Mouse (Mus musculus) liver, adult 2 months (tissue): ENCODE measurements around the gene Babam1. TPM values are rescaled to one million over a fixed set of nuclear protein-coding genes. Genes with fewer than 3 reads are reported as not detected.

Source experiments
- DNase-seq: peaks from one replicate; pipeline ENCODE4 v3.0.0-alpha.2; 2011; ENCODE audit warnings: low read depth, low spot score; ENCODE audit errors: extremely low read depth
- H3K27ac ChIP-seq: fragments of 200-500 bp; replicated peaks from 2 replicates; pipeline ENCODE4 v1.5.1; 2012; ENCODE audit warnings: low read depth, mild to moderate bottlenecking, control low read depth, inconsistent platforms, low read length; ENCODE audit not compliant: insufficient read depth
- H3K27me3 ChIP-seq: fragments of 200-500 bp; 2 replicates; pipeline ENCODE4 v1.6.1; 2012; ENCODE audit warnings: mild to moderate bottlenecking, moderate library complexity, low read length, inconsistent platforms; ENCODE audit not compliant: control insufficient read depth, insufficient read depth
- H3K36me3 ChIP-seq: fragments of 200-500 bp; 2 replicates; pipeline ENCODE4 v1.6.1; 2012; ENCODE audit warnings: low read length, inconsistent platforms; ENCODE audit not compliant: control insufficient read depth, insufficient read depth
- H3K4me1 ChIP-seq: fragments of 200-500 bp; 2 replicates; pipeline ENCODE4 v1.6.1; 2011; ENCODE audit warnings: low read length; ENCODE audit not compliant: control insufficient read depth, insufficient read depth
- H3K4me3 ChIP-seq: fragments of 200-500 bp; 2 replicates; pipeline ENCODE4 v1.5.1; 2011; ENCODE audit warnings: low read depth, mild to moderate bottlenecking, control low read depth, low read length, moderate library complexity; ENCODE audit not compliant: insufficient read depth
- H3K79me2 ChIP-seq: fragments of 200-500 bp; 2 replicates; pipeline ENCODE4 v1.6.1; 2012; ENCODE audit warnings: inconsistent platforms, mild to moderate bottlenecking, low read length, moderate library complexity; ENCODE audit not compliant: control insufficient read depth, insufficient read depth
- H3K9ac ChIP-seq: fragments of 200-500 bp; 2 replicates; pipeline ENCODE4 v1.6.1; 2012; ENCODE audit warnings: low read depth, mild to moderate bottlenecking, control low read depth, inconsistent platforms, low read length
- CTCF ChIP-seq: fragments of 200-500 bp; IDR thresholded peaks from 2 replicates; pipeline ENCODE4 v1.5.1; 2011; ENCODE audit warnings: low read depth, low read length, control low read depth
- POLR2A ChIP-seq: fragments of 200-500 bp; IDR thresholded peaks from 2 replicates; pipeline ENCODE4 v1.6.1; 2011; ENCODE audit warnings: low read length, control low read depth; ENCODE audit not compliant: insufficient read depth; ENCODE audit errors: extremely low read depth
- WGBS: fragments of 180-500 bp; shearing (Covaris S2); methylation state at CpG from one replicate; pipeline ENCODE4 v1.1.7; 2018; 5-methylcytosine and 5-hydroxymethylcytosine counted together
- polyA plus RNA-seq: library from polyadenylated mRNA; depleted of rRNA; stranded (reverse); fragments of >200 nt; gene quantifications from 2 replicates; pipeline ENCODE4 v1.2.3, GENCODE M21; 2012
- total RNA-seq: library from RNA; depleted of rRNA; stranded (reverse); fragments of >200 nt; gene quantifications from 2 replicates; pipeline ENCODE4 v1.2.3, GENCODE M21; 2014

The Babam1 gene
- total and polyA plus RNA-seq, 2 experiments, result 42.7 to 106 TPM

GRCm38 (mm10) chr8:71397701-71398100 is 1.0 kb downstream of the Babam1 start:
- H3K4me1 ChIP-seq, result peaks cover 12% of the 10 kb centered on the region
- H3K9ac ChIP-seq, result no peak overlapping the region
- WGBS, result 86% methylated on average over 12 of the region's 12 CpGs
- H3K36me3 ChIP-seq, result peaks cover 2% of the 10 kb centered on the region; the same call in 1 of the 2 replicates
- no peak for DNase-seq
- TF ChIP-seq POLR2A (no peak), CTCF (no peak)
- peaks cover 10% of the 10 kb centered on the region; the same call in 1 of the 2 replicates for H3K79me2 ChIP-seq
- H3K27ac ChIP-seq, result no peak overlapping the region
- no peaks in the 10 kb centered on the region for H3K27me3 ChIP-seq
- no peak overlapping the region for H3K4me3 ChIP-seq

DNA sequence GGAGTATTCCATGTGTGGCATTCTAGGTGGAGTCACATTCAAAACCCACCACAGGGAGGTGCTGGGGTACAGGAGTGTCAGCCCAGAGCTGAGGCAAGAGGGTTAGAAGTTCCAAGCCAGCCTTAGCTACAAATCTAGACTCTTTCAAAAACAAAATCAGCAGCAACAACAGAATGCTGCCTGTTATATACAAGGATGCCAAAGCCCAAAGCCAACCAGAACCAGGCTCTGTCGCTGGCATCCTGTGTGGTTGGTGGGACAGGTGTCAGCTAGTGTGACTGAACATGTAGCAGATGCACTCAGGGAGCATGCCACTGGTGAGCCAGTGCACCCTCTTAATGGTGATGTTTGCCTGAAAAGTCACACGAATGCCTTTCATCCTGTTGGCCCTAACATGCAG is 4.2 kb downstream of the Babam1 start:
- Histone ChIP-seq H3K4me1 (peaks cover 18% of the 10 kb centered on the region), H3K36me3 (peaks cover 2% of the 10 kb centered on the region; the same call in 1 of the 2 replicates), H3K79me2 (peaks cover 10% of the 10 kb centered on the region; the same call in 1 of the 2 replicates), H3K4me3 (no peak overlapping the region), H3K27me3 (no peaks in the 10 kb centered on the region), H3K9ac (no peak overlapping the region), H3K27ac (no peak overlapping the region)
- TF ChIP-seq POLR2A (no peak), CTCF (no peak)
- no peak for DNase-seq
- 99% methylated on average over 2 of the region's 2 CpGs for WGBS

DNA sequence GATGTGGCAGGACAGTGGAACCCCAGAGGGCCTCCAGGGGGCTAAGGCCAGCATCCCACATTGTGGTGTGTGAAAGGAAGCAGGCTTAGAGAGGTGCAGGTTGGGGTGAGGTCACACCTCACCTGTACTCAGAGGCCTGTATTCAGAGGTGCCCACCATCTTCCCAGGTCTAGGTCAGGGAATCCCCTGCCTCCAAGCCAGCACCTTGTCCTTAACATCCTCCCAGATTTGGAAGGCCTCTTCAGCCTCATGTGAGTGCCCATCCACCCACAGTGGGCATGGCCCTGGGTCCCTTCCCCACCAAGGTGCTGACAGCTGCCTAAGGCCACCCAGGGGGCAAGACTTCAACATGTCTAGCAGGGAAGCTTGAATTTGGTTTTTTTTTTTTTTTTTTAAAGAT is 4.8 kb downstream of the Babam1 start:
- DNase-seq, result no peak
- Histone ChIP-seq H3K4me1 (peaks cover 21% of the 10 kb centered on the region), H3K27me3 (no peaks in the 10 kb centered on the region), H3K36me3 (peaks cover 2% of the 10 kb centered on the region; the same call in 1 of the 2 replicates), H3K27ac (no peak overlapping the region), H3K4me3 (no peak overlapping the region), H3K79me2 (peaks cover 10% of the 10 kb centered on the region; the same call in 1 of the 2 replicates), H3K9ac (no peak overlapping the region)
- TF ChIP-seq POLR2A (no peak), CTCF (no peak)

DNA sequence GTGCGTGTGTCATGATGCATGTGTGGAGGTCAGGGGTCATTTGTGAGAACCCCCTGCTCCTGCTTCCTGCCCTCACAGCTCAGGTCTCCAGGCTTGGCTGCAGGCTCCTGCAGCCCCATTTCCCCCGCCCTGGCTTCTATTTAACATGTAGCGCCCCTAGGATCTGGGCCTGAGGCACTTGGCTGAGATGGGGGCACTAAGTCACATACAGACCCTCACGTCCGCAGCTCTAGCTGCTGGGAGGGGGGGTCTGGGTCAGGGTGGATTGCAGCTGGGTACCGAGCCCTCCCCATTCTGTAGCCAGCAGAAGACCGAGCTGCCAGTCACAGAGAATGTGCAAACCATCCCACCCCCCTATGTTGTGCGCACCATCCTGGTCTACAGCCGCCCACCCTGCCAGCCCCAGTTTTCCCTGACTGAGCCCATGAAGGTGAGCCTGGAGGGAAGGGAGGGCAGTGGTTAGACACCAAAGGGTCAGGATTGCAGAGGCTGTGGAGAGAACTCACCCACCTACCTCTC is 5.8 kb downstream of the Babam1 start:
- Histone ChIP-seq H3K27ac (no peak overlapping the region), H3K4me3 (no peak overlapping the region), H3K4me1 (peaks cover 18% of the 10 kb centered on the region), H3K27me3 (no peaks in the 10 kb centered on the region), H3K36me3 (peaks cover 2% of the 10 kb centered on the region; the same call in 1 of the 2 replicates), H3K9ac (no peak overlapping the region), H3K79me2 (peaks cover 3% of the 10 kb centered on the region; the same call in 1 of the 2 replicates)
- TF ChIP-seq CTCF (no peak), POLR2A (no peak)
- 98% methylated on average over 9 of the region's 9 CpGs for WGBS
- no peak for DNase-seq

DNA sequence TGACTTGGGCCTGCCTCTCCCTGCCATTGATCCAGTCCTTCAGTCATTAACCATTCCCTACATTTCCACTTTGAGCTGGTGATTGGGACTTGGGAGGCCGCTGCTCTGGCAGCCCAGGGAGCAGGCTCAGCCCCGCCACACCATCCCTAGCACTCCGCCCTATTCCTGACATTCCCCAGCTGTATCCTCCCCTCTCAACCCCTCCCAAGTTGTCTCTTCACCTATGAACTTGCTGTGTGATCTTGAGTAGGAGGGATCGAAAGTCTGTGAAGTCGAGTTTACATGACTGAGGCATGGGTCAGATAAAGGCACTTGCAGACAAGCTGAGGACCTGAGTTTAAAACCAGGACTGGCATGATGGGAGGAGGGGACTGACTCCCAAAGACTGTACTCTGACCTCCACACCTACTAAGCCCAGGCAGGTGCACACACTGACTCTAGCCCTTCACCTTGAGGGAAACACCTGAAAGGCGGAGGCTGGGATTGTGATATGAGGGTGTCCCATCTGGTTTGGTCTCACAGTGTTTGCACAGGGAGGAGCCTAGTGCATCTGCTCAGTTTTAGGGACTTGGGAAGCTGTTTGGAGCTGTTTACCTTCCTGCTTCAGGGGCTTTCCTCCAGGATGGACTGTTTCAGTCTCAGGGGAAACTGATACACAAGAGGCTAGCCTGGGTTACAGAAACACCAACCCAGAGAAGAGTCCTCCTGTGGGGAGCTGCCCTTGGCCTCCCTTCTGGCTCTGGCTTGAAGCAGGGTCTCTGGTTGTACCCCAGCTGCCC is 6.6 kb downstream of the Babam1 start:
- no peak overlapping the region for H3K27ac ChIP-seq
- H3K4me3 ChIP-seq, result no peak overlapping the region
- no peaks in the 10 kb centered on the region for H3K27me3 ChIP-seq
- H3K9ac ChIP-seq, result no peak overlapping the region
- H3K4me1 ChIP-seq, result peaks cover 15% of the 10 kb centered on the region
- H3K36me3 ChIP-seq, result peaks cover under 1% of the 10 kb centered on the region; the same call in 1 of the 2 replicates
- no peak for DNase-seq
- no peaks in the 10 kb centered on the region for H3K79me2 ChIP-seq
- WGBS, result 85% methylated on average over 6 of the region's 6 CpGs
- no peak for TF ChIP-seq CTCF
- no peak for TF ChIP-seq POLR2A

DNA sequence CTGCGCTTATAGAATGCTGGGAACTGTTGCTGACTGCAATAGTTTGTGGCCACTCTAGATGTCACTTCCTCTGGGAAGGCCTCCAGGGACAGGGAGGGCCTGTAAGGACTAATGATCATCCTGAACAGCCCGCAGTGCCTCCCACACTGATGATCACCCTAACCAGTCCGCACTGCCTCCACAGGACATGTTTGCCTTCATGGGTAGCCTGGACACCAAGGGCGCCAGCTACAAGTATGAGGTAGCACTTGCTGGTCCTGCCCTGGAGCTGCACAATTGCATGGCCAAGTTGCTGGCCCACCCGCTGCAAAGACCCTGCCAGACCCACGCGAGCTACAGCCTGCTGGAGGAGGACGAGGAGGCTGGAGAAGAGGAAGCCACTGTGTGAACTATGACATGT is 7.3 kb downstream of the Babam1 start:
- TF ChIP-seq POLR2A, result no peak
- no peak for TF ChIP-seq CTCF

More for the DNA sequence above, 7.3 kb downstream of the Babam1 start:
- H3K4me3 ChIP-seq, result no peak overlapping the region
- H3K27ac ChIP-seq, result no peak overlapping the region
- 88% methylated on average over 8 of the region's 8 CpGs for WGBS
- H3K4me1 ChIP-seq, result peaks cover 15% of the 10 kb centered on the region
- H3K27me3 ChIP-seq, result no peaks in the 10 kb centered on the region
- no peak for DNase-seq
- no peaks in the 10 kb centered on the region for H3K36me3 ChIP-seq
- no peak overlapping the region for H3K9ac ChIP-seq
- H3K79me2 ChIP-seq, result no peaks in the 10 kb centered on the region
